Mouse (Mus musculus): ENCODE measurements around the gene Utp6. TPM values are rescaled to one million over a fixed set of nuclear protein-coding genes. Genes with fewer than 3 reads are reported as not detected.

Gene Utp6
- polyA plus RNA-seq, 1 experiment: 0.96 TPM

- no peak for TF ChIP-seq POLR2A (IDR thresholded peaks at IDR 0.05; ENCODE audit: low read depth, low read length)
- no peak for TF ChIP-seq CTCF (IDR thresholded peaks at IDR 0.05; ENCODE audit: extremely low read depth, insufficient read length, insufficient replicate concordance, low read depth, low read length)
- no peaks in the 10 kb centered on the region for H3K4me1 ChIP-seq (ENCODE audit: control insufficient read depth, insufficient read depth, insufficient read length, low read length)
- 46% methylated on average over 5 of the region's 5 CpGs for WGBS
- H3K36me3 ChIP-seq (ENCODE audit: control insufficient read depth, insufficient read depth, low read length): no peaks in the 10 kb centered on the region
- H3K4me3 ChIP-seq (ENCODE audit: low read depth, low read length): no peak overlapping the region
- H3K27ac ChIP-seq (ENCODE audit: insufficient read depth, low read depth, low read length): no peak overlapping the region
- no peaks in the 10 kb centered on the region for H3K27me3 ChIP-seq (ENCODE audit: control insufficient read depth, insufficient read depth, low read length)
These were observed 41.6 kb downstream of the Utp6 start for GRCm38 (mm10) chr11:79920505-79921025.

GRCm38 (mm10) chr11:79919685-79920504, 42.3 kb downstream of the Utp6 start:
- Histone ChIP-seq H3K27me3 (ENCODE audit: control insufficient read depth, insufficient read depth, low read length) (no peaks in the 10 kb centered on the region), H3K36me3 (ENCODE audit: control insufficient read depth, insufficient read depth, low read length) (no peaks in the 10 kb centered on the region), H3K27ac (ENCODE audit: insufficient read depth, low read depth, low read length) (no peak overlapping the region), H3K4me1 (ENCODE audit: control insufficient read depth, insufficient read depth, insufficient read length, low read length) (no peaks in the 10 kb centered on the region), H3K4me3 (ENCODE audit: low read depth, low read length) (no peak overlapping the region)
- 14% methylated on average over 13 of the region's 13 CpGs for WGBS
- no peak for TF ChIP-seq POLR2A (IDR thresholded peaks at IDR 0.05; ENCODE audit: low read depth, low read length)
- peak; percentile 94; the same call in 1 of the 2 replicates for TF ChIP-seq CTCF (IDR thresholded peaks at IDR 0.05; ENCODE audit: extremely low read depth, insufficient read length, insufficient replicate concordance, low read depth, low read length)

GRCm38 (mm10) chr11:79915696-79916349, 46.4 kb downstream of the Utp6 start:
- Histone ChIP-seq H3K27me3 (ENCODE audit: control insufficient read depth, insufficient read depth, low read length) (no peaks in the 10 kb centered on the region), H3K27ac (ENCODE audit: insufficient read depth, low read depth, low read length) (no peak overlapping the region), H3K4me3 (ENCODE audit: low read depth, low read length) (no peak overlapping the region), H3K36me3 (ENCODE audit: control insufficient read depth, insufficient read depth, low read length) (no peaks in the 10 kb centered on the region), H3K4me1 (ENCODE audit: control insufficient read depth, insufficient read depth, insufficient read length, low read length) (no peaks in the 10 kb centered on the region)
- no peak for TF ChIP-seq CTCF (IDR thresholded peaks at IDR 0.05; ENCODE audit: extremely low read depth, insufficient read length, insufficient replicate concordance, low read depth, low read length)
- WGBS: 72% methylated on average over 9 of the region's 9 CpGs

GRCm38 (mm10) chr11:79908600-79909483, 53.3 kb downstream of the Utp6 start:
- Histone ChIP-seq H3K27ac (ENCODE audit: insufficient read depth, low read depth, low read length) (no peak overlapping the region), H3K36me3 (ENCODE audit: control insufficient read depth, insufficient read depth, low read length) (no peaks in the 10 kb centered on the region), H3K4me3 (ENCODE audit: low read depth, low read length) (no peak overlapping the region), H3K4me1 (ENCODE audit: control insufficient read depth, insufficient read depth, insufficient read length, low read length) (no peaks in the 10 kb centered on the region), H3K27me3 (ENCODE audit: control insufficient read depth, insufficient read depth, low read length) (no peaks in the 10 kb centered on the region)
- 58% methylated on average over 14 of the region's 14 CpGs for WGBS
- TF ChIP-seq CTCF (IDR thresholded peaks at IDR 0.05; ENCODE audit: extremely low read depth, insufficient read length, insufficient replicate concordance, low read depth, low read length) (no peak), POLR2A (IDR thresholded peaks at IDR 0.05; ENCODE audit: low read depth, low read length) (no peak)

- H3K36me3 ChIP-seq (ENCODE audit: control insufficient read depth, insufficient read depth, low read length): no peaks in the 10 kb centered on the region
- no peak for TF ChIP-seq POLR2A (IDR thresholded peaks at IDR 0.05; ENCODE audit: low read depth, low read length)
- no peak for TF ChIP-seq CTCF (IDR thresholded peaks at IDR 0.05; ENCODE audit: extremely low read depth, insufficient read length, insufficient replicate concordance, low read depth, low read length)
- H3K4me1 ChIP-seq (ENCODE audit: control insufficient read depth, insufficient read depth, insufficient read length, low read length): no peaks in the 10 kb centered on the region
- H3K4me3 ChIP-seq (ENCODE audit: low read depth, low read length): no peak overlapping the region
- WGBS: 74% methylated on average over 9 of the region's 9 CpGs
- no peak overlapping the region for H3K27ac ChIP-seq (ENCODE audit: insufficient read depth, low read depth, low read length)
- no peaks in the 10 kb centered on the region for H3K27me3 ChIP-seq (ENCODE audit: control insufficient read depth, insufficient read depth, low read length)
These were observed 55.3 kb downstream of the Utp6 start for GRCm38 (mm10) chr11:79906920-79907319.

GRCm38 (mm10) chr11:79902881-79903481, 59.2 kb downstream of the Utp6 start:
- Histone ChIP-seq H3K27ac (ENCODE audit: insufficient read depth, low read depth, low read length) (no peak overlapping the region), H3K4me1 (ENCODE audit: control insufficient read depth, insufficient read depth, insufficient read length, low read length) (no peaks in the 10 kb centered on the region)
- TF ChIP-seq POLR2A (IDR thresholded peaks at IDR 0.05; ENCODE audit: low read depth, low read length) (no peak), CTCF (IDR thresholded peaks at IDR 0.05; ENCODE audit: extremely low read depth, insufficient read length, insufficient replicate concordance, low read depth, low read length) (no peak)

More at GRCm38 (mm10) chr11:79902881-79903481, 59.2 kb downstream of the Utp6 start:
- H3K4me3 ChIP-seq (ENCODE audit: low read depth, low read length): no peak overlapping the region
- no peaks in the 10 kb centered on the region for H3K27me3 ChIP-seq (ENCODE audit: control insufficient read depth, insufficient read depth, low read length)
- no peaks in the 10 kb centered on the region for H3K36me3 ChIP-seq (ENCODE audit: control insufficient read depth, insufficient read depth, low read length)
- 83% methylated on average over 6 of the region's 6 CpGs for WGBS
